Mouse (Mus musculus) cerebellum, postnatal 4 days (tissue): ENCODE results near the gene Ttyh3.
"Not testable (repeated sequence)": the region's sequence is repeated elsewhere in the genome, so short reads cannot be mapped to it uniquely, and the experiment has no call there.

Experiments
- DNase-seq, 2 experiments: peaks; one replicate each; pipeline ENCODE4 v3.0.0; 2022; ENCODE audit warnings: low spot score in 2 of 2, mixed read lengths in 1 of 2

The Ttyh3 gene

DNA sequence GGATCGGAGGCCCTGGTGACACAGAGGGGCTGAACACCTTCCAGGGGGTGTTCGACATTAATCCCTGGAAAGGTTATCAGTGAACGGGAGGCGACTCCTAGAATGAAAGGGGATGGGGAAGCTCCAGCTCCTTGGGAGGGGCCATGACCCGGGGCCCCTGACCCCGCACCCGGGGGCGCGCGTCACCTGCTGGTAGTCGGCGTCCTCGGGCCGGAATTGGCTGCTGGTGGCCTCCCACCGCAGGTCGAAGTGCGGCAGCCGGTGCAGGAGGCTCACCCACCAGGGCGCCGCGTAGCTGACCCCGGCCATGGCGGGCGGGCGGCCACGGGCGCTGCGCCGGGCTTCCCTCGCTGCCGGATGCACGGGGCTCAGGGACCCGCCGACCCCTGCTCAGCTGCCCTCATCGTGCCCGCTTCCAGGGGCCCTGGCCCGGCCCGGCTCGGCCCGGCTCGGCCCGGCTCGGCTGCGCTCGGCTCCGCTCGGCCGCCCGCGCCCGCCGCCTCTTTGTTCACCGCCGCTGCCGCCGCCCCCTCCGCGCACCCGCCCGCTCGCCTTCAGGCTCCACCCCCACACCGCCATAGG is at the start of gene Ttyh3:
Gene Ttyh3 (minus strand): TSS at position 513 of the 582 bp plus-strand sequence.
- DNase-seq, result no peak

DNA sequence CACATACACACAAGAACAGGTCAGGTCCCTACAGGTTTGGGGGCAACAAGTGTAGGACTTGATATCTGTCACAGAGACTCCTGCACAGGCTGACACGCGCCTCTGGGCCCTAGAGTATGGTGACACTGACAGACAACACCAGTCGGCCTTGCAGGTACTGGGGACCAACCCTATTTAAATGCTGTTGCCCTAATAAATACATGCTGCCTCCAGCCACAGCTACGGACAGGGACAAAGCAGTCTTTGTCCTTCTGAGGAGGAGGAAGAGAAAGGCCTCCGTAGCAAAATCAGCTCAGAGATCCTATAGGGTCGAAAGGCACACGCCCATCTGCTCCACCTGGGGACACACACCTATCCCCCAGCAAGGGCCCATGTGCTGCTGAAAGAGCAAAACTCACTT is 47.2 kb upstream of the Ttyh3 start:
- no peak for DNase-seq

DNA sequence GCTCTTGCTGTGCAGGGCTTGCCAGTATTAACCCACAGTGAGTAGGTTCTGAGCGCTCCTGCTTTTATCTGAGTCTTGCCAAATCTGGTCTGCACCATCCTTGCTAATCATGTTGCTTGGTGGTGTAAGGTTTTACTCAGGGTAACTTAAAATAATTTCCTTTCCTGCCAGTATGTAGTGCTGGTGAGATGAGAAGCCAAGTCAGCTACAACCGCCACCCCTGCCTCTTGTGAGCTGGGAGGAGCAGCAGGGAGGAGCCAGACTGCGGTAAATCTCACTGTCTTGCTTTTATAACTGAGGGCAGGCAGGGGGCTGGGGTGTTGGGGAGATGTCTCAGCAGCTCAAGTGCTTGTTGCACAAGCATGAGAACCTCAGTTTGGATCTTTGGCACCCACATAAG is 39.6 kb upstream of the Ttyh3 start:
- DNase-seq, result no peak

- peak in 1 of 2 experiments; percentile 54 for DNase-seq
These were observed 35.7 kb upstream of the Ttyh3 start for GRCm38 (mm10) chr5:140684343-140685148.

DNA sequence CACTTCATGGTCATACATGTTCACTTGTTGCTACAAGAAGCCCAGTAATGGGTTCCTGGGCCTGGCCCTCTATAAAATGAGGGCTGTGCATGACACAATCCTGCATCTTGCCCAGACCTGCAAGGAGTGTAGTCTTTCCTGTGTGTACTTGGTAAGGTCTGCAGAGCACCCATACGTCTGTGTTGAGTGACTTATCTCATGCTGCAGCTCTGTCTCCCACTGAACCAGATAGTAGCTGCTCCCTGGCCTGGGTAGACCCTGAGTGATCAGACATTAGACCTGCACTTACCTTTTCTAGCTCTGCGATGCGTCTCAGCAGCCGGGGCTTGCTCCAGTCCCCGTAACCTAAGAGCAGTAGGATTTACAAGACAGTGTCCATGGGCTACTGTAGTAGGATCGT is 33.3 kb upstream of the Ttyh3 start:
- no peak for DNase-seq

DNA sequence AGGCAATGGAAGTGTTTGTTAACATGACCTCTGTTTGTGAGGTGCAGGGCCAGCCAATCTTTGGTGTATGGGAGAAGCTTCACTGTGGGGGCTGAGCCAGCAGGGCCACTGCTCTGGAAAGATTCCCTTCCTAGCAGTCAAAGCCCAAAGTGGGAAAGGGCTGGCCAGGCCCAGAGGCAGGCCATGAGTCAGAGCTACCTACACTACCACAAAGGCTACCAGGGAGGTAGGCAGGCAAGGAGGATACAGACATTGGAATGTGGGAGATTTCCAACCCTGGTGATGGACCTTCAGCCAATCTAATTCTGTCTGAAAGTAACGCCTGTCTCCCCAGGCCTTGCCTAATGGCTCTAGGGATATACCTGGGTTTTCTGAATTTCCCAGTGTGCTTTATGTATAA is 32.1 kb upstream of the Ttyh3 start:
- no peak for DNase-seq

GRCm38 (mm10) chr5:140680051-140680450 is 31.2 kb upstream of the Ttyh3 start:
- DNase-seq, result no peak

- DNase-seq, result no peak
These were observed 28.3 kb upstream of the Ttyh3 start for GRCm38 (mm10) chr5:140677137-140677536.

DNA sequence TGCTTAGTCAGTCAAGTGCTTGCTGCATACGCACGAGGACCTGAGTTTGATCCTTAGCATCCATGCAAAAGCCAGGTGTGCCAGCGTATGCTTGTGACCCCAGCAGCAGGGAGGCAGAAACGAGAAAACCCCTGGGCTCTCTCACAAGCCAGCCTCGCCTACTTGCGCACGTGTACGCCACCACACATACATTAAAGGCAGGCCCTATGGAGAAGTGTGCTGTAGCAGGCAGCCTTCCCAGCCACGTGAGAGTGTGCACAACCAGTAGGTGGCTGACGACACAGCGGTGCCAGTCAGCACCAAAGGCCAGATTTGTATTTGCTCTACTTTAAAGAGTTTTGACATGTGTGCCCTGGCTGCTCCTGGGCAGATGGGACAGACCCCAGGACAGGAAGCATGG is 26.8 kb upstream of the Ttyh3 start:
- DNase-seq, result no peak

GRCm38 (mm10) chr5:140675079-140675478 is 26.2 kb upstream of the Ttyh3 start:
- no peak for DNase-seq

DNA sequence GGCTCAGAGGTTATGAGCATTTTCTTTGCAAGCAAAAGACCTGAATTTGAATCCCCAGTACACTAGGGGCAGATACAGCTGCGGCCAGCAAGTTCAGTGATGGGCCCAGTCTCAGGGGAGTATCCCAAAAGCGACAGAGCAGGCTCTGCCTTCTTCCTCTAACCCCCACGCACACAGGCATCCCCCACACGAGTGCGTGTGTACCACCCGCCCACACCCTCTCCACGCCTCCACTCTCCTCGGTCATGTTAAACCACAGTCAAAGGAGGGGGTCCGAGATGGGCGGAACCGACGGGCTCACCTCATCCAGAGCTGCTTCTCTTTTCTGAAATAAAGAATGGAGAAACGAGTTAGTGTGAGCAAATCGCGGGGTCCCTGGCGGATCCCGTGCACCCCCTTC is 25.2 kb upstream of the Ttyh3 start:
- no peak for DNase-seq

DNA sequence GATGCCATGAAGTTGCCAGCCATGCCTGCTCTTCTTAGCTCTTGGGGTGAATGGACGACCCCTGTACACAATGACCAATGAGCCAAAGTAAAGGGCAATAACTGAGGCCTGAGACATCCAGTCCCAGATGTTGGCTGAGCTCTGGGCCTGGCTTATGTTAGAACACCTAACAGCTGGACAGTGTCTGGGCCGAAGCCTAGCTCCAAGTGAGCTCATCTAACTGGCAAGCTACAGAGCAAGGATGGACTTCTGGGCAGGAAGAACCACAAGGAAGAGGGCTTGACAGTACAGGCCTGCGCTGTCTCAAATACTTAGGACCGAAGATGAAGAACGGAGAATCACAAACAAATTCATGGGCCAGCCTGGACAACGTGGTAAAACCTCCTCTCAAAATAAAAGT is 23.8 kb upstream of the Ttyh3 start:
- DNase-seq, result not testable (repeated sequence)

- no peak for DNase-seq
These were observed 23.3 kb upstream of the Ttyh3 start for GRCm38 (mm10) chr5:140672115-140672514.

- DNase-seq, result peak; percentile 52 to 66
These were observed 14.9 kb upstream of the Ttyh3 start for GRCm38 (mm10) chr5:140663621-140664180.

GRCm38 (mm10) chr5:140662741-140663592 is 14.1 kb upstream of the Ttyh3 start:
- no peak for DNase-seq

GRCm38 (mm10) chr5:140661875-140662643 is 13.2 kb upstream of the Ttyh3 start:
- DNase-seq, result no peak

DNA sequence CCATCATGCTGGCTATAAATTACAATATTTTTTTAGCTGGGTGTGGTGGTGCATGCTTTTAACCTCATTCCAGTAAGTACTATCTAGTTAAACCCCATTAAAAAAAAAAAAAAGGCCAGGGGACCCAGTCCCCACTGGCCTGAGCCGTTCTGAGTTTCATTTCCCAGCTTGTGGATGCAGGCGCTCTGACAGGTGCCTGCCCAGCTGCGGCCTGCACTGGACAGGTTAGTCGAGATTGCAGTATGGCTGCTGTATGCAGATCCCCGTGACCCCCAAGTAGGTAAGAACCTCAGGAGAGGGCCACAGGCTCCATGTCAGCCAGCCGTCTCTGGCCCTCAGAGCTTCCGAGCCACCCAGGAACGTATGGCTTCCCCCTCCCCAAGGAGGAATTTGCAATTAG is 12.6 kb upstream of the Ttyh3 start:
- DNase-seq, result no peak

DNA sequence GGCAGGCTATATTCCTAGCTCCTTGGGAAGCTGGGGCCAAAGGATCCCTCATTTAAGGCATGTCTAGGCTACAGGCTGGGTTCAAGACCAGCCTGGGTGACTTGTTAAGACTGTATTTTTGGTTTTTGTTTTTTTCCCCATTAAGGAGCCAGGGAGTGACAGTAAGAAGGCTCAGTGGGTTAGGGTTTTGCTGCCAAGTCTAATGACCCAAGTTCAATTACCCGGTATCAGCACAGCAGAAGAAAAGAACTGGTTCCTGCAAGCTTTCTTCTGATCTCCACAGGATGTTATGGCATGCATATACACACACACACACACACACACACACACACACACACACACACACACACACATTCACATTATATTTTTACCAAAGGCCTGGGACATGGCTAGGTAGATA is 11.6 kb upstream of the Ttyh3 start:
- no peak for DNase-seq

- peak in 1 of 2 experiments; percentile 65 for DNase-seq
These were observed 10.9 kb upstream of the Ttyh3 start for GRCm38 (mm10) chr5:140659607-140660272.

DNA sequence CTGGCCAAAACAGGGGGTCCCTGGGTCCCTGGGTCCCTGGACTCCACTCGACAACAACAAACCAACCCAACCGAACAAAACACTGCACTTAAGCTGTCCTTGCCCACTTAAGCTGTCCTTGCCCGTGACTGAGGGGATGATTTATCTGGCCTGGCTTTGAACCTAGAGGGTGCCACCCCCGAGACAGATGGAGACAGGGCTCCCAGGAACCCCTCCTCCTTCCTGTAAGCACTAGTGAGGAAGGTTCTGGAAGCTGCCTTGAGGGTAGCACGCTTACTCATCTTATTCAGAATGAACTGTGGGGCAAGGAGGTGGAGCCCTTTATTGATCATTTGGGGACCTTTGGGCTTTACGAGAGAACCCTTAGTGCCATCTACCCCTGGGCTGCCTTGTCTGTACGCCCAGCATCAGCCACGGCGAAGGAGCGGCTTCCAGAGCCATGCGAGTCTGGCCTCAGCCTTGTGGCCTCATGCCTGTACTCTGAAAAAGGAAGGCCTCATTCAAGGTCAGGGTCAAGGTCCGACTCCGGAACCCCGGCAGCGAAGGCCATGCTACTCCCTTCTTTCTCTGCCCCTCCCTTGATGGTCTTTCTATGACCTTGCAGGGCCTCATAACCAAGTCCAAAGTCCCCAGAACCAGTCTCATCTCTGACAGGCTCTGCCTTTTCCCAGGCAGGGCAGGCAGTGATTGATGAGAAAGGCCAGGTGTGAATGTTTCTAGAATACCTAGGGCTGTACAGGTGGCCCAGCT is 5.4 kb upstream of the Ttyh3 start:
- DNase-seq, result no peak
